Mouse (Mus musculus): ENCODE measurements around the gene Padi1. TPM values are rescaled to one million over a fixed set of nuclear protein-coding genes. Genes with fewer than 3 reads are reported as not detected.

Padi1 gene
- polyA plus RNA-seq, 1 experiment = not detected

- H3K4me1 ChIP-seq (ENCODE audit: control insufficient read depth, insufficient read depth, low read length) = peaks cover 4% of the 10 kb centered on the region; the same call in 1 of the 2 replicates
- no peak overlapping the region for H3K4me3 ChIP-seq (replicated peaks; ENCODE audit: control insufficient read depth, low read depth, low read length)
- no peak overlapping the region for H3K27ac ChIP-seq (ENCODE audit: control insufficient read depth, insufficient read depth, low read depth, low read length, poor library complexity)
- TF ChIP-seq POLR2A (IDR thresholded peaks at IDR 0.05; ENCODE audit: borderline replicate concordance, control insufficient read depth, low read depth, low read length) (no peak), CTCF (IDR thresholded peaks at IDR 0.05; ENCODE audit: control insufficient read depth, insufficient read depth, low read length) (no peak)
- WGBS = 87% methylated on average over 9 of the region's 9 CpGs
Measured at GRCm38 (mm10) chr4:140784292-140784945, 61.2 kb downstream of the Padi1 start.

- Histone ChIP-seq H3K27ac (ENCODE audit: control insufficient read depth, insufficient read depth, low read depth, low read length, poor library complexity) (peak overlapping the region; percentile 78), H3K4me3 (replicated peaks; ENCODE audit: control insufficient read depth, low read depth, low read length) (peak overlapping the region; percentile 50), H3K4me1 (ENCODE audit: control insufficient read depth, insufficient read depth, low read length) (peaks cover 6% of the 10 kb centered on the region; the same call in 1 of the 2 replicates)
- TF ChIP-seq CTCF (IDR thresholded peaks at IDR 0.05; ENCODE audit: control insufficient read depth, insufficient read depth, low read length) = no peak
- WGBS = 21% methylated on average over 9 of the region's 9 CpGs
Measured at GRCm38 (mm10) chr4:140782821-140783220, 62.8 kb downstream of the Padi1 start.

- WGBS = 86% methylated on average over 14 of the region's 14 CpGs
- Histone ChIP-seq H3K4me1 (ENCODE audit: control insufficient read depth, insufficient read depth, low read length) (peaks cover 6% of the 10 kb centered on the region; the same call in 1 of the 2 replicates), H3K4me3 (replicated peaks; ENCODE audit: control insufficient read depth, low read depth, low read length) (no peak overlapping the region), H3K27ac (ENCODE audit: control insufficient read depth, insufficient read depth, low read depth, low read length, poor library complexity) (no peak overlapping the region)
- no peak for TF ChIP-seq CTCF (IDR thresholded peaks at IDR 0.05; ENCODE audit: control insufficient read depth, insufficient read depth, low read length)
- TF ChIP-seq POLR2A (IDR thresholded peaks at IDR 0.05; ENCODE audit: borderline replicate concordance, control insufficient read depth, low read depth, low read length) = no peak
Measured at GRCm38 (mm10) chr4:140780507-140780906, 65.1 kb downstream of the Padi1 start.

GRCm38 (mm10) chr4:140779803-140780397, 65.7 kb downstream of the Padi1 start:
- H3K4me1 ChIP-seq (ENCODE audit: control insufficient read depth, insufficient read depth, low read length) = peaks cover 6% of the 10 kb centered on the region; the same call in 1 of the 2 replicates
- H3K4me3 ChIP-seq (replicated peaks; ENCODE audit: control insufficient read depth, low read depth, low read length) = no peak overlapping the region
- 64% methylated on average over 19 of the region's 19 CpGs for WGBS
- H3K27ac ChIP-seq (ENCODE audit: control insufficient read depth, insufficient read depth, low read depth, low read length, poor library complexity) = peak overlapping the region; percentile 78
- TF ChIP-seq POLR2A (IDR thresholded peaks at IDR 0.05; ENCODE audit: borderline replicate concordance, control insufficient read depth, low read depth, low read length) = no peak
- TF ChIP-seq CTCF (IDR thresholded peaks at IDR 0.05; ENCODE audit: control insufficient read depth, insufficient read depth, low read length) = no peak

- H3K4me3 ChIP-seq (replicated peaks; ENCODE audit: control insufficient read depth, low read depth, low read length) = no peak overlapping the region
- TF ChIP-seq POLR2A (IDR thresholded peaks at IDR 0.05; ENCODE audit: borderline replicate concordance, control insufficient read depth, low read depth, low read length) (no peak), CTCF (IDR thresholded peaks at IDR 0.05; ENCODE audit: control insufficient read depth, insufficient read depth, low read length) (no peak)
Measured at GRCm38 (mm10) chr4:140776623-140777022, 69.0 kb downstream of the Padi1 start.

GRCm38 (mm10) chr4:140775876-140776275, 69.7 kb downstream of the Padi1 start:
- H3K4me3 ChIP-seq (replicated peaks; ENCODE audit: control insufficient read depth, low read depth, low read length) = no peak overlapping the region
- H3K4me1 ChIP-seq (ENCODE audit: control insufficient read depth, insufficient read depth, low read length) = peaks cover 6% of the 10 kb centered on the region
- TF ChIP-seq POLR2A (IDR thresholded peaks at IDR 0.05; ENCODE audit: borderline replicate concordance, control insufficient read depth, low read depth, low read length) (no peak), CTCF (IDR thresholded peaks at IDR 0.05; ENCODE audit: control insufficient read depth, insufficient read depth, low read length) (no peak)
- no peak overlapping the region for H3K27ac ChIP-seq (ENCODE audit: control insufficient read depth, insufficient read depth, low read depth, low read length, poor library complexity)
- WGBS = 84% methylated on average over 10 of the region's 10 CpGs

More at GRCm38 (mm10) chr4:140776623-140777022, 69.0 kb downstream of the Padi1 start:
- Histone ChIP-seq H3K27ac (ENCODE audit: control insufficient read depth, insufficient read depth, low read depth, low read length, poor library complexity) (no peak overlapping the region), H3K4me1 (ENCODE audit: control insufficient read depth, insufficient read depth, low read length) (peaks cover 6% of the 10 kb centered on the region)
- 77% methylated on average over 13 of the region's 13 CpGs for WGBS

GRCm38 (mm10) chr4:140774893-140775292, 70.7 kb downstream of the Padi1 start:
- no peak for TF ChIP-seq CTCF (IDR thresholded peaks at IDR 0.05; ENCODE audit: control insufficient read depth, insufficient read depth, low read length)
- TF ChIP-seq POLR2A (IDR thresholded peaks at IDR 0.05; ENCODE audit: borderline replicate concordance, control insufficient read depth, low read depth, low read length) = no peak
- Histone ChIP-seq H3K27ac (ENCODE audit: control insufficient read depth, insufficient read depth, low read depth, low read length, poor library complexity) (peak overlapping the region; percentile 35; the same call in 1 of the 2 replicates), H3K4me3 (replicated peaks; ENCODE audit: control insufficient read depth, low read depth, low read length) (no peak overlapping the region), H3K4me1 (ENCODE audit: control insufficient read depth, insufficient read depth, low read length) (peaks cover 6% of the 10 kb centered on the region)
- 73% methylated on average over 9 of the region's 9 CpGs for WGBS

GRCm38 (mm10) chr4:140774025-140774800, 71.4 kb downstream of the Padi1 start, which contains the start of gene Padi4:
Gene Padi4, minus strand, starts transcription at chr4:140774236.
- Histone ChIP-seq H3K4me3 (replicated peaks; ENCODE audit: control insufficient read depth, low read depth, low read length) (peak within 1 kb of the TSS; percentile 80), H3K4me1 (ENCODE audit: control insufficient read depth, insufficient read depth, low read length) (peaks cover 4% of the 10 kb centered on the region)
- 35% methylated on average over 21 of the region's 21 CpGs for WGBS

More at GRCm38 (mm10) chr4:140774025-140774800, 71.4 kb downstream of the Padi1 start, which contains the start of gene Padi4:
- H3K27ac ChIP-seq (ENCODE audit: control insufficient read depth, insufficient read depth, low read depth, low read length, poor library complexity) = peak within 1 kb of the TSS; percentile 75
- TF ChIP-seq POLR2A (IDR thresholded peaks at IDR 0.05; ENCODE audit: borderline replicate concordance, control insufficient read depth, low read depth, low read length) (peak; percentile 74; the same call in 1 of the 2 replicates), CTCF (IDR thresholded peaks at IDR 0.05; ENCODE audit: control insufficient read depth, insufficient read depth, low read length) (no peak)

Measured in bone marrow, adult 2 months (tissue).